Mouse (Mus musculus) right cerebral cortex, postnatal 10 days (tissue): ENCODE measurements at regions not wholly inside any gene's neighbourhood (a gene's known extent, or its start where the extent isn't known, plus 50 kb on each side); places are given as distances from the start of the nearest gene placed in this dataset.
"Not testable (repeated sequence)": the region's sequence is repeated elsewhere in the genome, so short reads cannot be mapped to it uniquely, and the experiment has no call there.

Experiments used
- DNase-seq, 2 experiments: peaks; one replicate each; pipeline ENCODE4 v3.0.0; 2021; ENCODE audit warnings: low spot score in 2 of 2

DNA sequence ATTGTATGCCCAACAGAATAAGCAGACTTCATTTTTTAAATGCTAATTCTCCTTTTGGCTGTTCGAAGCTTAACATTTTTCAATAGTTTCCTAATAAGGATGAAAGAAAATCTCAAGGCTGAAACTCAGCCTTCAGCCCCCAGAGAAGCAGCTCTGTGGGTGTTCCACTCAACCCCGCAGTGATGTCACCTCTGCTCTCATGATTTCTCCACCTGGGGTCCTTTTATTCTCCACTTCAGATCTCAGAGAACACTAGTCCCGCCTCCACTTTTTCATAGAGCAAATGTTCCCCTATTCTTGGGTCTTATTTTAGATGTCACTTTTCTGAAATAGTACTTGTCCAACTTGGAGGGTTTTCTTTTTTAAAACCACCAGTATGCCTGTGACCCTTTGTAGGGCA is 567.3 kb downstream of the Cntn3 start:
- no peak for DNase-seq

- DNase-seq = peak; percentile 25 to 44
Measured at GRCm38 (mm10) chr6:101998181-101998580, 574.7 kb downstream of the Cntn3 start.

- DNase-seq = peak; percentile 27 to 43
Measured at GRCm38 (mm10) chr6:101997629-101998028, 575.3 kb downstream of the Cntn3 start.

GRCm38 (mm10) chr6:101992815-101993214 is 580.1 kb downstream of the Cntn3 start:
- DNase-seq = peak; percentile 25 to 39

- DNase-seq = no peak
Measured at GRCm38 (mm10) chr6:101981656-101982055, 591.2 kb downstream of the Cntn3 start.

DNA sequence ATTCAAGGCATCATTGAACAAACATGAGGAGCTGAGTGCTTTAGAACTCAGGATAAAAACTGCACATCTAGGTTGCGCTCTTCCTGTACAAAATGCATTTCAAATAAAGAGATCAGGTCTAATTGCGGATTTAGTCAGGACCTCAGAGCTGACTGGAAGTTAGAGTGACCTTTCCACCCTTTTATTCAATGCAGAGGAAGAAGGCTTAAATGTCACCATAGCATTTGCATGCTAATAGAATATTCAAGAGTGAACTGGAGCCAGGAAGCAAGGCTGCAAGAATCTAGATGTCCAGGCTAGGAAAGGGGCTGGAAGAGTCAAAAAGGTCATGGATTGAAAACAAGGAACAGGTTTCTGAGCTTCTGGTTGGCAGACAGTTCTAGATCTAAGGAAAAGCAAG is 593.7 kb downstream of the Cntn3 start:
- DNase-seq = no peak

DNA sequence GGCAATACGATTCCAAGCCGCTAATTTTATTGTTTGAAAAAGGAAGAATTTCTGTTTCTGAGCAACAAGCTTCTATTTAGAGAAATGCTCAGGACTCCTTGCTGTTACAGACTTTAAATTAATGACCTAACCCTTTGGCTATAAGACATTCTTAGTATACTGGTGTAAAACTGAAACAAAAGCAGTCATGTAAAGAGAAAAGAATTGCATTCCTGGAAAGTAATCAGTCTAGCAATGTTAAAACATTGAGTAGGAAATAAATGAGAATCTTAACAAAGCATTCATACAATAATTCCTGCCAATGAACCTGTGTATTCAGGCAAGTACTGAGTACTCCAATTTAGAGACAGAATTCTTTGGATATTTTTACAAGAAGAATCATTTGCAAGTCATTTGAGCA is 587.2 kb upstream of the Pdzrn3 start:
- no peak for DNase-seq

DNA sequence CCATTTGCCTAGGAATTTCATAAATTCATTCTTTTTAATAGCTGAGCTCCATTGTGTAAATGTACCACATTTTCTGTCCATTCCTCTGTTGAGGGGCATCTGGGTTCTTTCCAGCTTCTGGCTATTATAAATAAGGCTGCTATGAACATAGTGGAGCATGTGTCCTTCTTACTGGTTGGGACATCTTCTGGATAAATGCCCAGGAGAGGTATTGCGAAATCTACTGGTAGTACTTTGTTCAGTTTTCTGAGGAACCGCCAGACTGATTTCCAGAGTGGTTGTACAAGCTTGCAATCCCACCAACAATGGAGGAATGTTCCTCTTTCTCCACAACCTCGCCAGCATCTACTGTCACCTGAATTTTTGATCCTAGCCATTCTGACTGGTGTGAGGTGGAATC is 583.8 kb upstream of the Pdzrn3 start:
- DNase-seq = not testable (repeated sequence)

- DNase-seq = no peak
Measured at GRCm38 (mm10) chr6:101949681-101950080, 572.0 kb upstream of the Pdzrn3 start.

DNA sequence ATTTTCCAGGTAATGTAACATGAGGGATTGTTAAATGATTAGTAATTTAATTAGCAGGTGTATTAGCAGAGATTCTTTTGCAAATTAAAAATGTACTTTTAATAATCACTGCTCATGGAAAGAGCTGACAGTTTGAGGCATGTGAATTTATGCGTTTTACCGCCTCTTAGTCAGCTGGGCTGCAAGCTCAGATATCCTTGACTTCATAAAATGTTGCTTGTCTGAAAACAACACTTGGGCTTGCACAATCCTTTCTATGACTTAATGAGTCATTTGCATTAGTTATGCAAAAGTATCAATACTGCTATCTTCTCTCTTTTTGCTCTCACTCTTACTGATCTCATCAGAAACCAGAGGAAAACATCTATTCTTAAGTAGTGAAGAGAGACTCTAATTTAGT is 571.3 kb upstream of the Pdzrn3 start:
- no peak for DNase-seq

- no peak for DNase-seq
Measured at GRCm38 (mm10) chr6:101940266-101940866, 562.7 kb upstream of the Pdzrn3 start.

GRCm38 (mm10) chr6:101938393-101938985 is 560.8 kb upstream of the Pdzrn3 start:
- no peak for DNase-seq

- DNase-seq = peak; percentile 29 to 62
Measured at GRCm38 (mm10) chr6:101937467-101938392, 560.0 kb upstream of the Pdzrn3 start.

DNA sequence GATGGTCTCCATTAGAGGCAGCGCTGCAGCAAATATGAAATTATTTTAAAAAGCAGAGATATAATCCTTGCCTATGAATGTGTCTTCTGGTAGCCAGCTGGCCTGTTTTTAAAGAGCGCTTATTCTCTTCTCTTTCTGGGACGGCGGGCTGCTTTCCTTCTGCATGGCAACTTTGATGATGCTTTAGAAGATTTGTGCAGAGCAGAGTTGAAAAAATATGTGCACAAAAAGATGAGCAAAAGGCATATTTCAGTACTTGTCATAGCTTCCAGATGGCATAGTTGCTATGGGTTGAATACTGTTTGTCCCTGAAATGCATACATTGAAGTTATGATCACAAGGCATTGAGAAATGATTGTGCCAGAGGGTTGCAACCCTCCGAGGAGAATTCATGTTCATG is 554.1 kb upstream of the Pdzrn3 start:
- peak; percentile 30 to 37 for DNase-seq

DNA sequence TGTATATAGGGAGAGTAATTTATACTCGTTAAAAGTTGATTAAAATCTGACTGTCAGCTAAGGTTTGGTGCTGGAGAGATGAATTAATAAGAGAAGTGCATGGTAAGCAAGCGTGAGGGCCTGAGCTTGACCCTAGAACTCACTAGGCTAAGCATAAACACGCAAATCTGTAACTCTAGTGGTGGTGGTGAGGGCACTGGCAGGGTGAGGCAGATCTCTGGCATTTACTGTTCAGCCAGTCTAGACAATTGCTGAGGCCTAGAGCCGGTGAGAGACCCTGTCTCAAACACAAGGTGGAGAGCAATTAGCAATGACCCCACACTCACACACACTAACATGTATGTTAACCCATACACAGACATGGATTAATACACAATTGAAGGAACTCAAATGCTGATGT is 544.0 kb upstream of the Pdzrn3 start:
- no peak for DNase-seq

- no peak for DNase-seq
Measured at GRCm38 (mm10) chr6:101921186-101921585, 543.5 kb upstream of the Pdzrn3 start.

DNA sequence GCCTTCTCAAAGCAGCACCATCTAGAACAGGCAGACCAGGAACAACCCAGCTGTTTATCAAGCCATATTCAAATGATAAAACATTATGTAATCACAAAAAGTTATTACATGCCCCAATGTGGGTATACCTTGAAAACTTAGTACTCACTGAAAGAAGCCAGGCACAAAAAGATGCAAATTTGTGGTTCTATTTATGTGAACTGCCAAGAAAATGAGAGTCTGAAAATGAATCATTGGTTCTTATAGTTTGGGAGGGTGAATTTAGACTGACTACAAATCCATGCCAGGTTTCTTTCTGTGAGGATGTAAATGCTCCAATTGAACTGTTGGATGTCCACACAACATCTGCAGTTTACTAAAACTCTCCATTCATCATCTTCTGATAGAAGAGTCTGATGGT is 541.2 kb upstream of the Pdzrn3 start:
- no peak for DNase-seq

GRCm38 (mm10) chr6:101905029-101905342 is 527.3 kb upstream of the Pdzrn3 start:
- DNase-seq = no peak

DNA sequence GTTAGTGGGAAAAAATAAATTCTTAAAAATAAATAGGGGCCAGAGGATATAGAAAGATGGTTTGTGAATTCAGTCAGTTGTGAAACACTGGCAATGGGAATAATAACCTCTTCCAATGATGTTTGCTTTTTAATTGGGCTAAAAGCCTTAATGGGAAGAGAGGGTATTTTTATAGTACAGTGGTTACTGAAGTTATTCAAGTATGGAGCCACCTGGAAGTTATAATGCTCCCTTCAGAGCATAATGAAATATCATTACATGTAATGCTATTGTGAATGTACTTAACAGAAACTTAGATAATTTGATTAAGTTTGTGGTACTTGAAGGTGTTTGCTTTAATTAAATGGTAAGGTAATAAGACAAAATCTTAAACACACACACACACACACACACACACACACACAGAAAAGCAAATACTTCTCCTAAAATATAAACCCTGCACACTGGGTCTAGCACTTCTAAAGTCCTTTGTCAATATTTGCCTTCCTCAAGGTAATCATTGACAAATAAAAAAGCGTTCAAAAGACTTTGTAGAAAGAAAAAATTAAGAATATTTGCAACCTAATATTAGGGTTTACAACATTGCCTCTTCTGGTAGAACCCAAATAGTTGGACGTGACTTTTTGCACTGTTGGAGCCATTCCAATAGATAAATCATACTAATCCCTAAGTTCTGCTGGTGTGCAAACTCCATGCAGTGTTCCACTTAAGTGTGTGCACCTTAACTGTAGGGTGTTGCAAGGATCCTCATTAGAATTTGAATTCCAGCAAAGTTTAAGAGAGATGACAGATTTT is 526.7 kb upstream of the Pdzrn3 start:
- no peak for DNase-seq

- no peak for DNase-seq
Measured at GRCm38 (mm10) chr6:101902276-101902675, 524.6 kb upstream of the Pdzrn3 start.

DNA sequence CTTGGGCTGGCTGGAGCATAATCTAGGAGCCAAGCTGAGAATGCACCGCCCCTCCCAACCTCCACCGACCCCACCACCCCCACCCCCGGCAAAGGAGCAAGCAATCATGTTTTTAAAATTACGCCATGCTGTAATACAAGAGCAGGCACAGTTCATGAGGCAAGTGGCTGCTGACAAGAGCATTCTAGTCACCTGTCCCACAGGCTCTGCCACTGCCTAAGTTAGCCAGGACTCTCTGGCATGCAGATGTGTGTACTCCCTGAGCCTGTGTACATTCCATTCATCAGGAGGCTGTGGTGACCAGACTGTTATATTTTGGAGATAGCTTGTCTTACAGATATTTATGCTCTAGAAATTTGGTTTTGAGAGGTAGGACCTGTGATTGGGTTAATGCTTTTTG is 520.8 kb upstream of the Pdzrn3 start:
- no peak for DNase-seq

DNA sequence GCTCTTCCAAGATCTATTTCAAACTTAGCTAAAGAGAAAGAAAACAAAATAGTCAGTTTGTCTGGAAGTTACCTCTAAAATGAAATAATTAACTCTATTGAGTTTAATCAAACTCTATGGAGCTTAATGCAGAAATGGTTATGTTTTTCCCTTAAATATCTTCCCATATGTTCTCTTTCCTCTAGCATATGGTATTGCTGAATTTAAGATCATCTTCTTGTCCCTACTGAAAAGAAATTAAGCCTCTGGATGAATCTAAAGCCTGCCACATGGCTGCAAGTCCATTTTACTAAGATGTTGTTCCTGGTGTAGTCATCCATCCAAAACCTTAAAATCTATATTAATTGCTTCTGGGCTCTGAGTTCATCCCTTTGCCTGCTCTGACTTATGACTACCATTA is 513.0 kb upstream of the Pdzrn3 start:
- no peak for DNase-seq
